Mouse (Mus musculus): Measurements from ENCODE around the gene Jazf1. TPM values are rescaled to one million over a fixed set of nuclear protein-coding genes. Genes with fewer than 3 reads are reported as not detected.

Gene Jazf1
- polyA plus RNA-seq, 1 experiment, result 8.8 TPM

- H3K4me1 ChIP-seq (ENCODE audit: control insufficient read depth, insufficient read depth, low read length), result 0 out of 2 replicates have a peak, but pooled peaks cover 2% of the 10 kb centered on the region
- H3K4me3 ChIP-seq (ENCODE audit: insufficient read depth, low read length), result no peak overlapping the region
- H3K27ac ChIP-seq (ENCODE audit: insufficient read depth, low read length), result no peak overlapping the region
- no peak for TF ChIP-seq CTCF (IDR thresholded peaks at IDR 0.05; ENCODE audit: borderline replicate concordance, insufficient read depth, low read length)
- TF ChIP-seq POLR2A (IDR thresholded peaks at IDR 0.05; ENCODE audit: low read depth, low read length), result no peak
Measured at GRCm38 (mm10) chr6:53066978-53067377, 1.5 kb downstream of the Jazf1 start.

GRCm38 (mm10) chr6:53064070-53064469, 4.4 kb downstream of the Jazf1 start:
- H3K27ac ChIP-seq (ENCODE audit: insufficient read depth, low read length), result no peak overlapping the region
- TF ChIP-seq POLR2A (IDR thresholded peaks at IDR 0.05; ENCODE audit: low read depth, low read length) (no peak), CTCF (IDR thresholded peaks at IDR 0.05; ENCODE audit: borderline replicate concordance, insufficient read depth, low read length) (no peak)
- no peak overlapping the region for H3K4me3 ChIP-seq (ENCODE audit: insufficient read depth, low read length)
- 0 out of 2 replicates have a peak, but pooled peaks cover 2% of the 10 kb centered on the region for H3K4me1 ChIP-seq (ENCODE audit: control insufficient read depth, insufficient read depth, low read length)

- Histone ChIP-seq H3K4me3 (ENCODE audit: insufficient read depth, low read length) (no peak overlapping the region), H3K27ac (ENCODE audit: insufficient read depth, low read length) (no peak overlapping the region), H3K4me1 (ENCODE audit: control insufficient read depth, insufficient read depth, low read length) (no peaks in the 10 kb centered on the region)
- TF ChIP-seq POLR2A (IDR thresholded peaks at IDR 0.05; ENCODE audit: low read depth, low read length) (no peak), CTCF (IDR thresholded peaks at IDR 0.05; ENCODE audit: borderline replicate concordance, insufficient read depth, low read length) (no peak)
Measured at GRCm38 (mm10) chr6:53054909-53055308, 13.5 kb downstream of the Jazf1 start.

- Histone ChIP-seq H3K4me3 (ENCODE audit: insufficient read depth, low read length) (no peak overlapping the region), H3K4me1 (ENCODE audit: control insufficient read depth, insufficient read depth, low read length) (peaks cover 8% of the 10 kb centered on the region; the same call in 1 of the 2 replicates), H3K27ac (ENCODE audit: insufficient read depth, low read length) (no peak overlapping the region)
- TF ChIP-seq CTCF (IDR thresholded peaks at IDR 0.05; ENCODE audit: borderline replicate concordance, insufficient read depth, low read length), result no peak
- TF ChIP-seq POLR2A (IDR thresholded peaks at IDR 0.05; ENCODE audit: low read depth, low read length), result no peak
Measured at GRCm38 (mm10) chr6:53045501-53045900, 22.9 kb downstream of the Jazf1 start.

- no peak overlapping the region for H3K4me3 ChIP-seq (ENCODE audit: insufficient read depth, low read length)
- peaks cover 9% of the 10 kb centered on the region for H3K4me1 ChIP-seq (ENCODE audit: control insufficient read depth, insufficient read depth, low read length)
- no peak overlapping the region for H3K27ac ChIP-seq (ENCODE audit: insufficient read depth, low read length)
- TF ChIP-seq CTCF (IDR thresholded peaks at IDR 0.05; ENCODE audit: borderline replicate concordance, insufficient read depth, low read length) (no peak), POLR2A (IDR thresholded peaks at IDR 0.05; ENCODE audit: low read depth, low read length) (no peak)
Measured at GRCm38 (mm10) chr6:53038176-53038575, 30.3 kb downstream of the Jazf1 start.

GRCm38 (mm10) chr6:53034362-53035011, 33.9 kb downstream of the Jazf1 start:
- H3K4me3 ChIP-seq (ENCODE audit: insufficient read depth, low read length), result no peak overlapping the region
- peaks cover 2% of the 10 kb centered on the region for H3K4me1 ChIP-seq (ENCODE audit: control insufficient read depth, insufficient read depth, low read length)
- TF ChIP-seq CTCF (IDR thresholded peaks at IDR 0.05; ENCODE audit: borderline replicate concordance, insufficient read depth, low read length) (no peak), POLR2A (IDR thresholded peaks at IDR 0.05; ENCODE audit: low read depth, low read length) (no peak)
- no peak overlapping the region for H3K27ac ChIP-seq (ENCODE audit: insufficient read depth, low read length)

- H3K27ac ChIP-seq (ENCODE audit: insufficient read depth, low read length), result no peak overlapping the region
- TF ChIP-seq POLR2A (IDR thresholded peaks at IDR 0.05; ENCODE audit: low read depth, low read length), result no peak
- TF ChIP-seq CTCF (IDR thresholded peaks at IDR 0.05; ENCODE audit: borderline replicate concordance, insufficient read depth, low read length), result peak; percentile 45; the same call in 1 of the 2 replicates
- no peak overlapping the region for H3K4me3 ChIP-seq (ENCODE audit: insufficient read depth, low read length)
- no peaks in the 10 kb centered on the region; the same call in 1 of the 2 replicates for H3K4me1 ChIP-seq (ENCODE audit: control insufficient read depth, insufficient read depth, low read length)
Measured at GRCm38 (mm10) chr6:53032730-53033484, 35.5 kb downstream of the Jazf1 start.

- TF ChIP-seq POLR2A (IDR thresholded peaks at IDR 0.05; ENCODE audit: low read depth, low read length) (no peak), CTCF (IDR thresholded peaks at IDR 0.05; ENCODE audit: borderline replicate concordance, insufficient read depth, low read length) (no peak)
- Histone ChIP-seq H3K4me1 (ENCODE audit: control insufficient read depth, insufficient read depth, low read length) (0 out of 2 replicates have a peak, but pooled peaks cover 2% of the 10 kb centered on the region), H3K4me3 (ENCODE audit: insufficient read depth, low read length) (no peak overlapping the region), H3K27ac (ENCODE audit: insufficient read depth, low read length) (no peak overlapping the region)
Measured at GRCm38 (mm10) chr6:53022069-53022468, 46.4 kb downstream of the Jazf1 start.

GRCm38 (mm10) chr6:53021081-53021480, 47.4 kb downstream of the Jazf1 start:
- H3K4me1 ChIP-seq (ENCODE audit: control insufficient read depth, insufficient read depth, low read length), result 0 out of 2 replicates have a peak, but pooled peaks cover 2% of the 10 kb centered on the region
- TF ChIP-seq POLR2A (IDR thresholded peaks at IDR 0.05; ENCODE audit: low read depth, low read length) (no peak), CTCF (IDR thresholded peaks at IDR 0.05; ENCODE audit: borderline replicate concordance, insufficient read depth, low read length) (no peak)
- no peak overlapping the region for H3K4me3 ChIP-seq (ENCODE audit: insufficient read depth, low read length)
- H3K27ac ChIP-seq (ENCODE audit: insufficient read depth, low read length), result no peak overlapping the region

Data from embryonic fibroblast, embryonic 13.5 days (primary cell).